Mouse (Mus musculus) hematopoietic stem cell, adult 5-6 weeks (primary cell): Measurements from ENCODE around the gene Opcml. TPM values are rescaled to one million over a fixed set of nuclear protein-coding genes. Genes with fewer than 3 reads are reported as not detected.
A peak's percentile ranks its signal among the peaks of the same experiment; 100 is the strongest.

Experiments used
- ATAC-seq, 2 experiments: fragments of 125-278 bp in 1 of 2; replicated peaks in 1 of 2; 2 replicates each; pipeline ENCODE4 v1.8.0; 2016 to 2017; ENCODE audit warnings: inconsistent platforms in 2 of 2, mild to moderate bottlenecking in 2 of 2, moderate number of reproducible peaks in 2 of 2, low read depth in 1 of 2, moderate TSS enrichment in 1 of 2; ENCODE audit not compliant: low FRiP score in 2 of 2, poor library complexity in 2 of 2, severe bottlenecking in 2 of 2, insufficient read depth in 1 of 2, low TSS enrichment in 1 of 2
- total RNA-seq: library from RNA; stranded (forward); fragments of 172-1452, 232-1000 nt; gene quantifications from 2 replicates; pipeline ENCODE4 v1.2.3, GENCODE M21; 2017

Gene Opcml
- total RNA-seq, 1 experiment from 2014 or later: not detected

GRCm38 (mm10) chr9:28083754-28084153 lies 293.2 kb downstream of the Opcml start:
- ATAC-seq: no peak

DNA sequence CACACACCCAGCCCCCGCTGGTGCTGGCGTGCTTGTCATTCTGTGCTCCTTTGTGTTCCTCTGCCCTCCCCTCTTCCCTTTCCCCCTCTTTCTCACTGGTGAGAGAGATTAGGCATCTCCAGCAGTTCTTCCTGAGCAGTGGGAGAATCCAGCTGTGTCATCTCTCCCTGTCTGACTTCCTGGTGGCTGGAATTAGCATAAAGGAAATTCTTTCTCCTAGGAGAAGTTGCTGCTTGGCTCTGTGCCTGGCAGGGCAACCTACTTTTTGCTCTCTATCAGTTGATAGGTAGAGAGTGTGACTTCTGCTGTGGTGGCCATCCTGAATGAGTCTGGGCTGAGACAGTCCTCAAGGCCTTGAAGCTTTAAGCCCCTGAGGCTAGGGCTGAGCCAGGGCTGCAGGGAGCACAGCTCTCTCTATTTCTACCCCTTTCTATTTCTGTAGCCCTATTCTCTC lies 293.7 kb downstream of the Opcml start:
- peak in 1 of 2 experiments; percentile 39; a peak in 2 of 4 replicates for ATAC-seq

DNA sequence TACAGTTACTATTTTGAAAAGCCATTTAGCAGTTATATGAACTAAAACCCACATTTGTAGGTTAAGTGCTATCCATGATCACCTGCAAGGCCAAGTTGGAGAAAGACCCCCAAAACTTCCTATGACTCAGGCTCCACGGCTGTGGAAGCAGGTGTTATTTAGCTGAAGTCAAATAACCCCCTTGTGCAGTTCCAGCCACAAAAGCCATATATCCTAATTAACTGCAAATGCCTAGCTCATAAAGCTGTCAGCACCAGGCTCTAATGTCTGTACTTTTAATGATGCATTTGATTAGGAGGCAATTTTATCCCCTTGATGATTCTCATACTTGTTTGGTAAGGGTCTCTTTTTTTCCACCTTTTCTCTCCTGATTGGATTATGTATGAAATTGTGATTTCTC lies 300.8 kb downstream of the Opcml start:
- no peak for ATAC-seq

GRCm38 (mm10) chr9:28094722-28095121 lies 304.1 kb downstream of the Opcml start:
- ATAC-seq: no peak

DNA sequence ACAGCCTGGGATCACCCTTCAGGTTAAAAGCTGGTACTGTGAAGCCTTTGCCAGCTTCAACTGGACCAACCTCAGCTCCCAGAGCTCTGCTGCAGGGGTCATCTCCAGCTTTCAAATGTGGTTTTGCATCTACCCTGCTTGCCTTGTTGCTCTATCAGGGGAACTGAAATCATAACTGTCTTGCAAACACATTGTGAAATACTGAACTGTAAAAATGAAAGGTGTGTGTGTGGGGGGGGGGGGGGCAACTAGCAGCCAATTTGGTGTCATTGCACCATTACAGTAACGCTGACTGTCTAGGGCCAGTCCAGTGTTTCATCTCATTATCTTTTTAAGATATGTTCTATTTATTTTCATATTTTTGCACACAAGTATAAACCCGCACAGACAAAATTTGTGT lies 305.6 kb downstream of the Opcml start:
- no peak; a peak in 1 of 4 replicates for ATAC-seq

DNA sequence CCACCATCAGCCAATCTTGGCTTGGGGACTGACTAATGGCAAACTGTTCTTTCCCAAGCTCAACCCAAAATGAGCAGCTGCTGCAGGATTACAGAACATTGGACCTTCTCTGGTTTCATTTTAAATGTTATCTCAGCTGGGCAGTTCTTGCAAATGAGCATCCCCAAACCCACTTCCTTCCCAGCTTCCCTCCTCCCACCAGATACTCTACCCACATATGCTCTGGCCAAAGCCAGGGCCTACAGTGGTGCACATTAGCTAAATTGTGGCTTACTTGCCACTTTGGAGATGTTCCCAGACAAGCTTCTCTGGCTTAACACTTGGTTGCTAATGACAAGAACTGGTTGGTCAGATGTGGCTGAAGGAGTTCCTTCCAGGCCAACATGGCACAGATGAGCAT lies 311.4 kb downstream of the Opcml start:
- peak; percentile 93 to 95 for ATAC-seq

GRCm38 (mm10) chr9:28121858-28122257 lies 331.3 kb downstream of the Opcml start:
- ATAC-seq: no peak

GRCm38 (mm10) chr9:28128735-28129134 lies 338.2 kb downstream of the Opcml start:
- no peak for ATAC-seq

DNA sequence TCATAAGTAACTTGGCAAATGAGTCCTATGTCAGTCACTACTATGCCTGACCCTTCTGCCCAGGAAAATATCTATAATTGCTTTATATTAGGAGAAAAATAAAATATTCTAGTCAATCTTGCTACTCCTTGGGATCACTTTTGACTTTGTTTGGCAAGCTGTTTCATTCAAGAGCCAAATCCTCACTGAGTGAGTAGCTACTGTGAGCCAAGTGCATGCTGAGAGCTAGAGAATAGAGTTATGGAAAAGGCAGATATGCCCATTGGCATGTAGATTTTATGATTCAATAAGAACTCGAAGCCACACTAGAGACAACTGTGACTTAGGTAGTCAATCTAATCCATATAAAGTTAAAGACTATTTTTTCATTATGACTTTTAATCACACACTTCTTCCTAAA lies 340.9 kb downstream of the Opcml start:
- no peak for ATAC-seq

- no peak for ATAC-seq
Observed at GRCm38 (mm10) chr9:28136614-28137013, 346.0 kb downstream of the Opcml start.

- no peak for ATAC-seq
Observed at GRCm38 (mm10) chr9:28139957-28140597, 349.5 kb downstream of the Opcml start.

- no peak for ATAC-seq
Observed at GRCm38 (mm10) chr9:28149507-28149906, 358.9 kb downstream of the Opcml start.

GRCm38 (mm10) chr9:28153748-28154147 lies 363.2 kb downstream of the Opcml start:
- no peak for ATAC-seq

DNA sequence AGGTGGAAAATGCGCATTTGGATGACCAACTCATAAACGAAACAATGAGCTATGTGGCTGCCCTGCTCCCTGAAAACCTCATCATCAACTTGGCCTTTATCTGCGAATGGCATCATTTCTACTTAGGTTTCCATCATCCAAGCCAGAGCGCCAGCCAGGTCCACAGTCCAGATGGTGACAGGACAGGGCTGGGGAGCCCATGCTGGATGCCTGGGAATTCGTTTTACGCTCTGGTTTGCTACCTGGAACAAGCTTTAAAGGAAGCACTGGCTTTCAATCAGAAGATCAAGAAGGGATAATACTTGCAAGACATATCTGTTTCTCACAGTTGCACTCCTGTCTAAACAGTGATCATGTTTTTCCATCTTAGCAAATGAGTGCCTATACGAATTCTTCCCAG lies 366.5 kb downstream of the Opcml start:
- no peak for ATAC-seq

DNA sequence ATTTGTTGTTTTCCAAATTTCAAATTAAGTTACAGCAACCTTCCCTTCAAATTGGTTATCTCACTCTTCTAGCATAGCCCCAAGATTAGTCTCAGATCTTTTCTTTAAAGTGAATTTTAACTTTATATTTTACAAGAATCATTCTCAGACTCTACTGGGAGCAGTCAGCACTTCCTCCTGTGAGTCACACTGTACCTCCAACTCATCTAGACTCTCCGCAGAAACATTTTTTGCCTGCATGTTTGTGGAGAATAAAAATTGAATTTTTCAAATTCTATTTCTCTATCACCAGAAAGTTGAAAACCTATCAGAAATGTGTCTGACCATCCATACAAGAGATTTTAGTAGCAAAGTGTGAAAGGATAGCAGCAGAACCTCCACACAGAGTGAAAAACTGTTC lies 370.4 kb downstream of the Opcml start:
- ATAC-seq: no peak

DNA sequence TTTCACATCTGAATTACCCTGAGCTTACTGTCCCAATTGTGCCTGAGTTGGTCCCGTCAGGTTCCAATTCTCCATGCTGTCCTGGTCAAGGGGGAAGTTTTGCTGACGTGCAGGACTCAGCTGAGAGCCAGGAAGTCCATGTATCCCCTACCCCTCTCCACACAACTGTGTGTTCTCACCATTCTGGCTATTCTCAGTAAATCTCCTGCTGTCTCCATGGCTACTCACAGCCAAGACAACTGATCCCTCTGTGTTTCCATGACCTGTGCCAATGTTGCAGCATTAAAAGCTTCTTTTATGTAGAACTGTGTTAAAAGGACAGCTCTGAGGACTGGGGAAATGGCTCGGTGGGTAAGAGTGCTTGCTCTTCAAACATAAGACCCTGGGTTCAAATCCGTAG lies 373.4 kb downstream of the Opcml start:
- ATAC-seq: no peak

DNA sequence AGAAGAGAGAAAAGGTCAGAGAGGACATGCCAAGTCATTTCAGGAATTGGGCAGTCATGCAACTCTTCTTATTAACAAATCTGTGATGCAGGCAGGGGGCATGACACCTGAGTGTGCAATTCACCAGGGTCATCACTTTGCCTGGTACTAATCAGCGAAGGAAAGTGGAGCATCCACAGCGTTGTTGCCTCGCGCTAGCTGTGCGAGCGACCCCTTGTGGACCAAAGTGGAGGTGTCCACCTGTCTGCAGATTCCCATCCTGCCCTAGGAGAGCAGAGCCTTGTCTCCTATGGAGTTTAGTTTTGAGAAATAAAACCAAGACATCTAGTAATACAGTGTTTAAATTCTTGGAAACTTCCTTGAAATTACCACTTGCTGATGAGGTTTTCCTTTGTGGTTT lies 381.3 kb downstream of the Opcml start:
- ATAC-seq: peak; percentile 53 to 75; a peak in 3 of 4 replicates

GRCm38 (mm10) chr9:28177052-28177451 lies 386.5 kb downstream of the Opcml start:
- ATAC-seq: no peak

DNA sequence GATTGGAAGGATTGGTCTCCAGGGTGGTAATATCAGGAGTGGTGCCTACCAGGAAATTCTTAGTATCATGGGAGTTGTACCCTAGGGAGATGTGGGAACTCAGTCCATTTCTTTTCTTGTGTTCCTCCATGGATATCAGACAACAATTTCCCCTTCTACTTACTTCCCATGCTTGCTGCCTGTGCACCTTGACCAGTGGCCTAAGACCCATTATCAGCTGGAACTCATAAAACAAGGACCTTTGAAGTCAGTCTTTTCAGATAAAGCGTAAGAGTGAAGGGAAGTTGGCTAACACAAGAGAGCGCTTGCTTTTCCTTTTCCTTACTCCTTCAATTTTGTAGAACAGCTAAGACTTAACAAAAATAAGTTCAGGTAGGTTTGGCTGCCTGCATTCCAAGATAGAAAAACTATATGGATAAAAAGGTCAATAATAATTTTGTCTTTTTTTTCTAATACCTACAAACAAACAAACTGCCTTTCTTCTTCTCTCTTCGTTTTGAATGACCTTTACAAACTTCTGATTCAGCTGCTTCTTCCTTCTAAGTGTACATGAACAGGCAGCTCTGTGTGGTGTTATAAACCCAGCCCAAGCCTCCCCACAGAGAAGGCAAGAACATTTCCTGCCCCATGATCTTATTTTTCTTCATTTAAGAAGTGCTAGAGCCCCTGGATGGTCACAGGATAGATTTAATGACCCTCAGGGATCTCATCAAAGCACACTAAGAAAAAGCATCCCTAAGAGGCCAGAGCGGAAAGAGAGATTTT lies 387.7 kb downstream of the Opcml start:
- ATAC-seq: no peak
